Mouse (Mus musculus) lung, postnatal 4 days (tissue): ENCODE measurements around the gene Gnptab.
"Not testable (repeated sequence)": the region's sequence is repeated elsewhere in the genome, so short reads cannot be mapped to it uniquely, and the experiment has no call there.

Source experiments
- DNase-seq, 2 experiments: peaks; one replicate each; pipeline ENCODE4 v3.0.0; 2021

Gene Gnptab

DNA sequence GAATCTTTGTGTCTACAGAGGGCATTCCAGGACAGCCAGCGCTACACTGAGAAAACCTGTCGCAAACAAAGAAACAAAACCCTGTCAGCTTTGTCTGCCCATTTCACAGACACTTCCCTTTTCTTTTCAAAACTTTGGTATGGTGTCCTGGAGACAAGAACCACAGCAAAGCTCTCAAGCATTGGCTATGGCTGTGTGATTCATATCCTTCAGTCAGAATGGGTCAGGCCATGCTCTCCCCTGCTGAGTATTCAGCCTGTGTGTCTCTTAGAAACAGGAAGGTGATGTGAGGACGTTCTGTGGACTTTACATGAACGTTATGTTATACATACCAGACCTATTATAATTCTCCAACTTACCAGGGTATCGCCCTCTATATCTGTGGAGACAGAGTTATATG is 38.8 kb downstream of the Gnptab start:
- no peak for DNase-seq

DNA sequence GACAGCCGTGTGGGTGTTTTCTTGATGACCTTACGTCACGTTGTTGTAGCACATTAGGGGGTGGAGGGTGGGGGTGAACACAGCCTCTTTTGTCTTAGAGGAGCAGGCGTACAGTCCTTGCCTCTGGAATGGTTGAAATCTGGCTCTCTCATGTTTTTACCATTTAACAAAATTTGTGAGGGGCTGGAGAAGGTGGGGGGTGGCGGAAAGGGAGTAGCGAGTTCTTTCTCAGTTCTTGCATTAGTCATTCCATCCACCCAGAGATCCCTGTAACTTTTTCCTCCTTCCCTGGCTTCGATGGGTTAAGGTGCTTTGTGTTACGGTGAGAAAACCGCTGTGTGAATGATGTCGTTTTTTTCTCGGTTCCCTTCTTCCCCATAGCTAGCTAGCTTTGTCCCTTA is 41.2 kb downstream of the Gnptab start:
- DNase-seq = no peak

DNA sequence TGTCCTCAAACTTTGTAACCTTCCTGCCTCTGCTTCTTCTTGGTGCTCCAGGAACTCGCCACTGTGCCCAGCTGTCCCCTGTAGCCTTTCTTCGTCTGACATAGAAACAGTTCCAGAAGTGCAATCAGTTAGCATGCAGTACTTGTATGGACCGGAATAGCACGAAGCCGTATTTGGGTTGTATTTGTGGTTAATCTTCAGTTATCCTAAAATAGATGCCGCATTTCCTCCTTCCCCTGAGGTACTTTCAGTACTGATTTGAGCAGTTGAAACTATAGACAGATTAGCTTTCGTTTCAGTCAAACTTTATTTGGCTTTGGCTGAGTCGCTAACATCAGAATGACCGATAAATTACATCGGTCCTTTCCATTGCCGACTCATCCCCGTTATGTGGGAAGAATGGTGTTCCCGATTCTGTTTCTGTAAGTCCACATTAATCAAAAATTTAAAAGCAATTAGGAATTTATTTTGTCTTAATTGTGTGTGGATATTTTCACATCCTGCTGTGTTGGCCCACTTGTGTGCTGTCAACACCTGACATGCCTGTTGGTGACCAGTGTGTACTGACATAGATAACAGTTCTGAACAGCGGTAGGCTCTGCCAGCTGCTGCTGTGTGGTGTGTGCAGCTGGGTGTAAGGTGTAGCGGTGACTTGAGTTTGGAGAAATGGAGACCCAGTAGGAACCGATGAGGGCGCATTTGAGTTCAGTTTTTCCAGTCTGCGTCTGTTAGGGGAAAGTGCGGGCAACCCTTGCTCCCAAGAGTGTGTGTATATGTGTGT is 41.9 kb downstream of the Gnptab start:
- DNase-seq = no peak

DNA sequence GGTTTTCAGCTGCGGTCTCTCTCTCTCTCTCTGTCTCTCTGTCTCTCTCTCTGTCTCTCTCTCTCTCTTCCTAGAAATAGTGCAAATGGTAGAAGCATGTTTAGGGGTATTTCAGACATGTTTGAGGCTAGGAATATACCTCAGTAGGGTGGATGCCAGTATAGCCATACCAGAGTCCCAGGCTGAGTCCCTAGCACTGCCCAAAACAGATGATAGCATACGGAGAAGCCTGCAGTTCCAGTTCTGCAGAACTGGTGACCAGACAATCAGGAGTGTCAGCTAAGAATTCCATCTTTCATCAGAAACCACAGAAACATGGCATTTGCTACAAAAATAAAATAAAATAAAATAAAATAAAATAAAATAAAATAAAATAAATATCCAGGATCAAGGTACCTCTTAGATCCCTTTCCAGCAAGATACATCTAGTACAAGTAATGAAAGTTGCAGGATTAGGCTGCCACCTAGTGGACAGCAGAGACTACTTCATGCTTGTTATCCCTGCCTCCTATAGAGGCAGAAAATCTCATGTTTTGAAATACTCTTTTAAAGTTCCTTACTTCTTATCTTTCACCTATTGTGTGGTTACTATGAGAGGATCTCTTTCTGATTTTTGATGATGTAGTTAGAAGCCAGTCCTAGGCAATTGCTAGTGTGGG is 47.4 kb downstream of the Gnptab start:
- peak in 1 of 2 experiments; percentile 64 for DNase-seq

DNA sequence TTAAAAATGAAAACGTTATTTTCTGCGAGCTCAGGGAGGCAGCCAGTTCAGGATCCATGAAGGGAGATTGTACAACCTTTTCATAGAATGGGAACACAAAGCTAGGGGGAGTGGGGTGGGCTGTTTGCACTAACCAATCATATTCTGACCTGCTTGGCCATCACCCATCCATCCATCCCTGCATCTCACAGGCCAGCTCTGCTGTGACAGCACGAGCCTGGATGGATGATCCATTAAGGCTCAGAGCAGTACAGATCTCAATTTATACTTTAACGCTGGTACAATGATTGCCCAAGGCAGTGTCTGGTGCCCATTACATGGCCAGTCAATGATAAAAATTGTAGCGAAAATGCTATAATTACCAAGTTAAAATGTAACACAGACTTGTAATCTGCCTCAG is 48.0 kb downstream of the Gnptab start:
- DNase-seq = no peak

DNA sequence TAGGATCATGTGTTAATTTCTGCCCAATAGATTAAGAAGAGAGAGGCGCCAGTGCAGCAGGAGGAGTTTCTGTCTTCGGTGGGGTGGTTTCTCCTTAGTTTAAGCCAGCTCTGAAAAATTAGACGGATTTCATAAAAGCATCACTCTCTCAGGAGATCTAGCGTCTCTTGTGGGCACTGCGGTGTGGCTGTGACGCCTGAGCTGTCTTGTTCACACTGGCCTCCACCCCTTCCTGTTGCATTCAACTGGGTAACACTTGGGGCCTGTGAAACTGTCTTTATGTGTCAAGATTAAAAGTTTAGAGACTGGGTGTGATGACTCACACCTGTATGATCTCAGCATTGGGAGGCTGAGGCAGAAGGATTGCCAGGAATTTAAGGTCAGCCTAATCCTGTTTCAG is 49.1 kb downstream of the Gnptab start:
- DNase-seq = no peak

DNA sequence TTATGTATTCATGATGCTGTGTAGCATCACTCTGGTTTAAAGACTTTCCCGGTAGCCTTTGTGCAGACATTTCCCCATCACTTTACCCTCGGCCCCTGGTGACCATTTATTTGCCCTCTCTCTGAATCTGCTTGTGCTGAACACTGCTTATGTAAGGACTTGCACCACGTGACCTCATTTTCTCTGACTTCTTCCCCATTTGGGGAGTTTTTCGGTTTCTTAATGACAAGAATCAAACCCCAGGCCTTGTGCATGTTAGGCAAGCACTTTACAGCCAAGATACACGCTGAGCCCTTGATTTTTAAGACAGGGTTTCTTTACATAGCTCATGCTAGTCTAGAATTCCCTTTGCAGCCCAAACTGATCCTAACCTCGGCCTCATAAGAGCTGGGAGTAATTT is 62.3 kb downstream of the Gnptab start:
- no peak for DNase-seq

DNA sequence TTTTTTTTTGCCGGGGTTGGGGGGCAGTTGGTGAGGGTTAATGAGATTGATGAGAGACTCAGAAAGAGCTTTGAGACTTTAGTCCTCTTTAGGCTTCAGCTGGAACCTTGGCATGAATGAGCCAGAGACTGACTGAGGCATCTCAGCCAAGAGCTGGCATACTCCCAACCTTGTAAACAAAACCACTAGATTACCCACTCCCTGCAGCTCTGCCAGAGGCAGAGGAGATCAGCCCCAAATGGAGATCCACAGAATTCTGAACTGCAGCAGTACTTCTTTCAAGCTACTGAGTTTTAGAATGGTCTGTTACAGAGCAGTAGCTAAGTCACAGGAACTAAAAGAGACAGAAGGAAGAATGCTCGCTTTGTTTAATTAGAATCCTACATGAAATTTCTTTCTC is 72.3 kb downstream of the Gnptab start:
- DNase-seq = no peak

DNA sequence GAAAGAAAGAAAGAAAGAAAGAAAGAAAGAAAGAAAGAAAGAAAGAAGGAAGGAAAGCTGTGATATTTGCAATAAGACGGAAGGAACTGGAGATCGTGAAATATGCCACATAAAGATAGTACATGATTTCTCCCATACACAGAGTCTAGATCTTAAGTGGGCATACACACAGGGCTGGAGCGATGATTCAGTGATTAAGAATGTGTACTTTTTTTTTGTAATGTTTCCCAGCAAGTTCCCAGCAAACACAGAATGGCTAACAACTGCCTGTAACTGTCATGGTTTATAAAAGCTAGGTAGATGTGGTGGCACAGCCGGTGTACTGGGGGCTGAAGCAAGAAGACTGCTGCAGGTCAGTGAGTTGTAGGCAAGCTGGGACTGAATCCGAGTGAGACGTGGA is 73.1 kb downstream of the Gnptab start:
- no peak for DNase-seq

DNA sequence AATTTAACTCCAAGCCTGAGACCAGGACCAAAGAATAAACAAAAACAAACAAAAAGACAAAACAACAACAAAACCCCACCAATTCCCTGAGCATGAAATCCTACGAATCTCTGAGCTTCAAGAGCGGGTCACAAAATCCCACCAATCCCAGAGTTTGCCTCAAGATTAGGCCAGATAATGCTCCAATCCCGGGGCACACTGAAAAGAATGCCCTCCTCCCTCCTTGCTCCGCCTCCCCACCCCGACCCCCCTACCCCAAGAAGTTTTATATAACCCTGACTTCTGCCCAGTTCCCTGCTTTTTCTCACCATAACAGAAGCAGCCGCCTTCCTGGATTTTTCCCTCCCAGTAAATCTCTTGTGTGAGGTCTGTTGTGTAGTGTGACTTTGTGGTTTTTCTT is 78.9 kb downstream of the Gnptab start:
- DNase-seq = no peak

DNA sequence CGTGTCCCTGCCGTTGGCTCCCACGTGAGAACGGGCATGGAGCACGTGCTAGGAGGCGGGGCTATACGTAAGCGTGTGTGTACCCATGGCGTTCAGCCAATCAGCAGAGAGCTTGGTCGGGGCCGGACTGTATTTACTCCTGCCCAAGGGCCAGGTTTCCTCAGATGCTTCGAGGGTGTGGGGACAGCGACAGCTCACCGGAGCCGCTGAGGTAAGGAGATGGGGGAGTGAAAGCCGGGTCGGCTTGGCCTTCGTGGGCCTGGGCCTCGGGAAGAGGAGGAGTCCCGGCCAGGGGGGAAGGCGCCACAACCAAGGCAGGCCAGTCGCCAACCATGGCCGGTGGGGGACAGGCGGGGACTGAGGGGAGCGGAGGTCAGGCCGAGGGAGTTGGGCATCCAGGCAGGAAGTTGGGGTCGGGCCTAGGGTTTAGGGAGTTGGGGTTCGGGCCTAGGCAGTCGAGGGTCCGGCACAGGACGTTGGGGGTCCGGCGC is 80.6 kb downstream of the Gnptab start, which contains the start of gene Sycp3:
TSS of gene Sycp3 (plus strand) at position 68 of the 491 bp plus-strand sequence.
- no peak for DNase-seq

DNA sequence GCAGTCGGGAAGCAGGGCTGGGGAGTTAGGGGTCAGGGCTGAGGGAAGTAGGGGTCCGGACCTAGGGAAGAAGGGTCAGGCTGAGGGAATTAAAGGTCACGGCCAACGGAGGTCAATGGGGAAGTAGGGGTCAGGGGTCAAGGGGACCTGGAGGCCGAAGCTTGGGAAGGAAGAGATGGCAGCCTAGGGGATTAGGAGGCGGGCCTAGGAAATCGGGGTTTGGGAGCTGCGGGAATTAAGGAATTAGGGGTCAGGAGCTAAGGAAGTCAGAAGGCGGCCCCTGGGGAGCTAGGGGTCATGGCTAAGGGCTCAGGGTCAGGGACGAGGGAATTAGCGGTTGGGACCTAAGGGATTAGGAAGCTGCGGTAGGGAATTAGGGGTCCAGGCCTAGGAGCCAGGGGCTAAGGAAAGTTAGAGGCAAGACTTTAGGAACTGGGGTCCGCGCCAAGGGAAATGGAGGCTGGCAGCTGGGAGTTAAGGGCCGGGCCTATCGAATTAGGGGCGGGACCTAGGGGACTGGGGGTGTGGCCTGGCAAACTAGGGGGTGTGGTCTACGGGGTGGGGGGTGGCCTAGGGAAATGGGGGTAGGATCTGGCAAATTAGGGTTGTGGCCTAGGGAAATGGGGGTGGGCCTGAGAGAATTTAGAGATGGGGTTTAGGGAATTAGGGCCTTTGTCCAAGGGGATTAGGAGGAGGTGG is 81.3 kb downstream of the Gnptab start:
- DNase-seq = no peak

DNA sequence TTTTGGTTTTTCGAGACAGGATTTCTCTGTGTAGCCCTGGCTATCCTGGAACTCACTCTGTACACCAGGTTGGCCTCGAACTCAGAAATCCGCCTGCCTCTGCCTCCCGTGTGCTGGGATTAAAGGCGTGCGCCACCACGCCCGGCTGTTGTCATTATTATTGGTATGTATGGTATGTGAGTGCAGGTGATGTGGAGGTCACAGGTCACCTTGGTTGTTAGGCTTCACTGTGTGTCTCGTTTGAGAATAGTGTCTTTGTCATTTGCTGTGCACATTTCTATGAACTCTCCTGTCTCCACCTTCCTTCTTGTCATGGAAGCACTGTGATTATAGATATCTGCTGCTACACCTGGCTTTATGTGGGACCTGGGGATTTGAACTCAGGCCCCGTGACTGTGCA is 103.9 kb downstream of the Gnptab start:
- DNase-seq = not testable (repeated sequence)

DNA sequence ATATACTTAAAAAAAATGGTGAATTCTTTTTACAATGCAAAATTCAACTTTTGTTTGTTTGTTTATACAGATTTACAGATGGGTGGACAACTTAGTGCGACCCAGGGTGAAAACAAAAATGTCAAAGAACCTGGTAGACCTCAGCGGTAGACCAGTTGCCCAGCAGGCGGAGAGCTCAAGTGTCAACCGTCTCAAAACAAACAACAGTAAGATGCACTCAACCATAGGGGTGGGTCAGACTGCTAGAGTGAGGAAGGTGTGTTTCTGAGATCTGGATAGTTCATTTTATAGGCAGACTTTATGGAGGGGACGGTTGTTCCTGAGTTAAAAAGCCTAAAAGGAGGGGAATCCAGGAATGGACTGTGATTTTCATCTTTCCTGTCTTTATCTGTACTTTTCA is 109.7 kb downstream of the Gnptab start:
- DNase-seq = no peak

DNA sequence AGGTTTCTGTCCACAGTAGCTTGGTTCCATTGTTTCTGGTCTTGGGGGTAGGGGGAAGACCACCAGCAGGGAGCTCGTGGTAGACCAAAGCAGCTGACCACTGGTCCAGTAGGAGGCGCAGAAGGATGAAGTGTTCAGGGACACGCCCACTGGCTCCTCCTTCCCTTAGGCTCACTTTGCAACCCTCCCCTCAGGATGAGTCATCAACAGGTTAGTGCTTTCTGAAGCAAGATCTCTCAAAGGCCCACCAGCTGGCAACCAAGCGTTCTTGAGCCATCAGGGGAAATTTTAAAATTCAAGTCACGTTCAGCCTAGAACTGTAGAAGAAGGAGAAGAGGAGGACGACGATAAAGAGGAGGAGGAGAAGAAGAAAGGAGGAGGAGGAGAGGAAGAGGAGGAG is 112.7 kb downstream of the Gnptab start:
- DNase-seq = no peak

DNA sequence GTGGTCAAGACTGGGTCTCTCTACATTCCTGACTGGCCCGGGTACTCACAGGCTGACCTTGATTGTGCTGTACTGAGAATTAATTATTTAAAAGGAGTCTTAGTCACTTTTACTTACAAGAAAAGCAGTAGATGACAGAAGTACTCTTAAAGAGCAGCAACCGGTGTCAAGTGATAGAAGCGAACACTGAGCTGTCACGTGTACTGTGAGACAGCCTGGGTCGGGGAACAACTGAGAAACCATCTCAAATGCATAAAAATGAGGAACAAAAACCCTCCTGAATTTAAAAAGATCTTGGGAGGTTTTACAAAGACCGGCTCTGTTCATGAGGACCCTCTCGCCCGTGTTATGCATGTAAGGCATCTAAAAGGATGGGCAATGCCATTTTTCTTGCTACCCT is 113.7 kb downstream of the Gnptab start:
- DNase-seq = no peak

DNA sequence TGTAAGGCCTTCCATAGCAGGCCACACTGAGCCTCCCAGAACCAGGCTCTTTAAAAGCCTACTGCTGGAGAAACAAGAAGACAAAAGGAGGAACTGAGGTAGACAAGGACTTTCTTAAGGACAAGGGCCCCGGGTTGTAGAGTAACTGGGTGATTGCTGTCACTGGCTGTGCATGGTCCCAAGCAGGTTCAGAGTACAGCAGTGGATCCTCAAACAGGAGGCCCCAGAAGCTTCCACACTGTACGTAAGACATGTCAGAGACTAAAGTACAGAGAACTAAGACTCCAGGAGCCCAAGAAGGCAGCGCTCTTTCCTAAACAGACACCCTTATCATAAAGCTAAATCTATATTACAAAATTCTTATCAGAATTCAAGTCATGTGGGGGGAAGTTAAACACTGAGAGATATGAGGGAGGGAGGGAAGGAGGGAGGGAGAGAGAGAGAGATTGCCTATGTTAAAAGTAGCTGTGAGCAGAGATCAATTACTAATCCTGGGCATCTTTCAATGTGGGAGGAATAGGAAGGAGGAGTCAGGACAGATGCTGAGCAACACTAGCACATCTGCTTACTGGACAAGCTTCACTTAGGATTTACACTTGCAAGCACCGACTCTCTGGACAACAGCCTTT is 116.1 kb downstream of the Gnptab start:
- DNase-seq = no peak
